Mouse (Mus musculus): ENCODE data around the gene Trim2. TPM values are rescaled to one million over a fixed set of nuclear protein-coding genes. Genes with fewer than 3 reads are reported as not detected.
A peak's percentile ranks its signal among the peaks of the same experiment; 100 is the strongest.

Trim2 gene
- polyA plus RNA-seq, 1 experiment from 2014 or later = 13.5 TPM

DNA sequence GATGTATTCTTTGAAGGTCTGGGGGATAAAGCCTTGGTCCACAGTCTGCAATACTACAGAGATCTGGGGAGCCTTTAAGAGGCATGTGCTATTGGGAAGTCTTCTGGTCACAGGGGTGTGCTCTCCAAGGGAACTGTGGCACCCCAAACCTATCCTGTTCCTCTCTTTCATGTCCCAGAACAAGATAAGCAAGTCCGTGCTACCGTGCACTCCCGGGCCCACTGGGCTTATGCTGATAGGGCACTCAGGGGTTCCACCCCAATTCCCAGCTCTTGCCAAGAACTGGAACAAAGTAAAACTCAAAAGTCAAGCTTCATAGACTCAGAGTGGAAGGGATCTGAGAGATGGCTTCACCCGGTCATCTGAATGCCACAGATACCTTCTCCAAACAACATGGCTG, 72.1 kb downstream of the Trim2 start:
- Histone ChIP-seq H3K9me3 (replicated peaks) (no peaks in the 10 kb centered on the region), H3K36me3 (no peaks in the 10 kb centered on the region), H3K27me3 (ENCODE audit: low read depth, poor library complexity, severe bottlenecking) (no peaks in the 10 kb centered on the region), H3K4me1 (peaks cover 15% of the 10 kb centered on the region), H3K27ac (no peak overlapping the region), H3K4me3 (no peak overlapping the region)
- DNase-seq (ENCODE audit: low spot score) = no peak
- WGBS = 87% methylated on average over 4 of the region's 4 CpGs

DNA sequence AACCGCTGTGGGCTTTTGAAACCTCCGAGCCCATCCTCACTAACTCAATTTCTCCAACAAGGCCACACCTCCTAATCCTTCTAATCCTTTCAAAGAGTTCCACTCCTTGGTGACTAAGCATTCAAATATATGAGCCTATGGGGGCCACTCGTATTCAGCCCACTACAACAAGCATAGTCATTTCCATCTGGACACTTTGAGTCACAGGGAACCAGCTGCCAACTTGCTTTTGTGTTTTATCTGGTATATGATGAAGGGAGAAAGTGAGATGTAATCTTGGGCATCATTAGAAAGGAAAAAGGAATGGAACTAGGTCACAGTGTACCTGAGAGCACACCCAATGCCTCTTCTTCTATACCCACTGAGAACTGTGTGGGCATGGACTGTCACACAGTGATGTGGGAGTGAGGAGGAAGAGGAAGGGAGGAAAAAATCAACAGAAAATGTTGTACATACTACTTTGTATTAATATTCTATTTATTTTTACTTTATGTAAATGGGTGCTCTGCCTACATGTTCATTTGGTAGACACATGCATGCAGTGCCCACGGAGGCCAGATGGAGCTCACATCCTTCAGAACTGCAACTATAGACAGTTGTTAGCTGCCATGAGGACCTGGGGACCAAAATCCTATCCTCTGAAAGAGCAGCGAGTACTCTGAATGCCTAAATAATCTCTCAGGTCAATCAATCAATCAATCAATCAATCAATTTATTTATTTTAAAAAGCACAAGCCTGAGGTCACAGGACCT, 72.8 kb downstream of the Trim2 start:
- DNase-seq (ENCODE audit: low spot score) = no peak
- Histone ChIP-seq H3K27ac (no peak overlapping the region), H3K36me3 (no peaks in the 10 kb centered on the region), H3K4me1 (peaks cover 20% of the 10 kb centered on the region), H3K4me3 (no peak overlapping the region), H3K27me3 (ENCODE audit: low read depth, poor library complexity, severe bottlenecking) (no peaks in the 10 kb centered on the region), H3K9me3 (replicated peaks) (no peaks in the 10 kb centered on the region)
- 91% methylated on average over 5 of the region's 5 CpGs for WGBS

DNA sequence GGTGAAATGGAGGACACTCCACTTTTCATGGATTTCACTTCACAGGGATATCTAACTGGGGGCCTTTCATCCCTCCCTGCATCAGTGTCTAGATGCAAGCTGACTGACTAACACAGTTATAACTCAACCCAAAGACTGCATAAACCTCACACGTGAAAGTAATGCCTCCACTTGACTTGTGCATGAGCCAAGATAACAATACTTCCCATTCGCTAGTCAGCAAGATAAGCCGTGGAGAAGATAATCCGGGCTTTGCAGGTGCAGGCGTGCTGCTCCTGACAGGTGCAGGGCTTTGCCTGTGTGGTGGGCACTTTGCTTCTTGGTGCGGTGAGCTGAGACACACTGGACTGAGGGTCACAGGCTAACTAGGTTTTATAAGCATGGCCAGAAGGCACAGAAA, 74.4 kb downstream of the Trim2 start:
- Histone ChIP-seq H3K36me3 (no peaks in the 10 kb centered on the region), H3K27me3 (ENCODE audit: low read depth, poor library complexity, severe bottlenecking) (no peaks in the 10 kb centered on the region), H3K4me1 (peaks cover 26% of the 10 kb centered on the region), H3K9me3 (replicated peaks) (no peaks in the 10 kb centered on the region), H3K4me3 (no peak overlapping the region), H3K27ac (no peak overlapping the region)
- DNase-seq (ENCODE audit: low spot score) = no peak
- 89% methylated on average over 6 of the region's 6 CpGs for WGBS

DNA sequence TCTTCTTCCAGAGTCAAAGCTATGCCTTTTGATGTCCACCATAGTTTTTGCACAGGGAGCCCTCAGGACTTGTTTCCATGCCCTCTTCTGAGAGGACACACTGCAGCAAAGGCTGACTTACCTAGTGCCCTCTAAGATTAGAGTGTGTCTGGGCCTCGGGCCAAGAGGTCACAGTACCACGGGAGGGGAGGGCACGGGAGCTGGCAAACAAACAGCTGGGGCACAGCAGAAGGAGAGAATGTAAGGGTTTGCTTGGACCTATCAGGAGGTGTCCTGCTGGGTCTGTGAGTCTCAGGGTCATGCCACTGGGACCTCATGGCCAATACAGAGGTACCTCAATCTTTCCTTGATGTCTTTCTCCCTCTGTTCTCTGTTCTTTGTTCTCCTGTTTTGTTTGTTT, 75.7 kb downstream of the Trim2 start:
- no peaks in the 10 kb centered on the region for H3K36me3 ChIP-seq
- H3K27me3 ChIP-seq (ENCODE audit: low read depth, poor library complexity, severe bottlenecking) = no peaks in the 10 kb centered on the region
- DNase-seq (ENCODE audit: low spot score) = no peak
- H3K4me1 ChIP-seq = peaks cover 26% of the 10 kb centered on the region
- H3K4me3 ChIP-seq = no peak overlapping the region
- H3K27ac ChIP-seq = no peak overlapping the region
- WGBS = 19% methylated on average over 3 of the region's 3 CpGs
- H3K9me3 ChIP-seq (replicated peaks) = no peaks in the 10 kb centered on the region

DNA sequence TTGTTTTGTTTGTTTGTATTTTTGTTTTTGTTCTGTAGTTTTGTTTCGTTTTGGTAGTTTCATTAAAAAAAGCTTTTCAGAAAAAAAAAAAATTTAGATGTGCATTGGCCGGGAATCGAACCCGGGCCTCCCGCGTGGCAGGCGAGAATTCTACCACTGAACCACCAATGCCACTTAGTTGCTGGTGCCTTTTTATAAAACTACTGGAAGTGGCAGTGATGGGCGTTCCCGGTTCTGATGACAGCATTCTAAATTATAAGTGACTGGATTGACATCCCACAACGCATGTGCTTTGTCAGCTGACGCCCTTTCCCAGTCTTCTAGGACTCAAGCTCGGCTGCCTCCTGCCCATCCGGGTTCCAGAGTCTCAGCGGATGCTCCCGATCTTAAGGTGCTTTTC, 77.8 kb downstream of the Trim2 start:
- DNase-seq (ENCODE audit: low spot score) = peak; percentile 54
- no peaks in the 10 kb centered on the region for H3K36me3 ChIP-seq
- H3K4me3 ChIP-seq = peak overlapping the region; percentile 56
- H3K27me3 ChIP-seq (ENCODE audit: low read depth, poor library complexity, severe bottlenecking) = no peaks in the 10 kb centered on the region
- H3K27ac ChIP-seq = peak overlapping the region; percentile 84
- 9% methylated on average over 15 of the region's 15 CpGs for WGBS
- H3K4me1 ChIP-seq = peaks cover 23% of the 10 kb centered on the region
- H3K9me3 ChIP-seq (replicated peaks) = no peaks in the 10 kb centered on the region

DNA sequence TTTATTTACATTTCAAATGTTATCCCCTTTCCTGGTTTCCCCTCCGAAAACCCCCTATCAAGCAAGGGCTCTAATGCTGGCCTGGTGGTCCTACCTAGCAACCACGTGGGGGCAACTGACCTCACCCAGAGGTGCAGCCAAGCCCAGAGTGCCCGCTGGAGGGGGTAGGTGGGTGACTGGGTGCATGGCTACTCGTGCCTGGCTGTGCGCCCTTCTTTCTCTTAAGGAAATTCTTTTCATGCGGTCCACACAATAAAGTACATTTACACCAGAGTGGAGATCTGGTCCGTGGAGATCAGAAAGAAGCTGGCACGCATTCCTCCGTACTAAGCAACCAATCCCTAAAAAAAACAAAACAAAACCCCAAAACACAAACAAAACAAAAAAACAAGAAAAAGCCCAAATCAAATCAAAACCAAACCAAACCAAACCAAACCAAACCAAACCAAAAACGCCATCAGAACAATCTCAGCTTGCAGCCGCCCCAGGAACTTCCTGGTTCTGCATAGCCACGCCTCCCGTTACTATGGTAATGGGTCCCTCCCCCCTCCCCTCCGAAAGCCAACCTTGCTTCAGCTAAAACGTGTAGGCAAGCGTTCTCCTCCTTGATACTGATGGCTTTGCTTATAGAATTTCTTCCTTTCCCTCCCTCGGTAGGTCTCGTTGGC, 78.3 kb downstream of the Trim2 start:
- H3K27ac ChIP-seq = peak overlapping the region; percentile 84
- H3K4me3 ChIP-seq = peak overlapping the region; percentile 56
- no peaks in the 10 kb centered on the region for H3K9me3 ChIP-seq (replicated peaks)
- no peaks in the 10 kb centered on the region for H3K36me3 ChIP-seq
- peaks cover 23% of the 10 kb centered on the region for H3K4me1 ChIP-seq
- H3K27me3 ChIP-seq (ENCODE audit: low read depth, poor library complexity, severe bottlenecking) = no peaks in the 10 kb centered on the region
- peak; percentile 89 for DNase-seq (ENCODE audit: low spot score)
- under 1% methylated on average over 18 of the region's 18 CpGs for WGBS

DNA sequence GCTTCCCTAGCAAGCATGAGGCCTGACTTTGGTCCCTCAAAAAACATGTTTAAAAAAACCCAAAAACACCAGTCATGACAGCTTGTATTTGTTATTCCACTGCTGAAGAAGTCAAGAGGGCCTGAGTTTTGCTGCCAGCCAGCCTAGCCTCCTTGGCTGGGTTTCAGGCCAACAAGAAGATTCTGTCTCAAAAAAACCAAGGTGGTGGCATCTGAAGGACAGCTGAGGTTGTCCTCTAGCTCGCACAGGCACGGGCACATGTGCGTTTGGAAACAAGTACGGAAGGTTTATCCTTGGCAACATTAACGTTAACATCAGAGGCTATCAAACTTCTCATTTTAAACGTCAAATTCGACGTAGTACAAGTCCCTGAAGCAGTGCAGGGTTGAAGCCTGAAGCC, 79.0 kb downstream of the Trim2 start:
- WGBS = 42% methylated on average over 8 of the region's 8 CpGs
- no peak for DNase-seq (ENCODE audit: low spot score)
- no peaks in the 10 kb centered on the region for H3K36me3 ChIP-seq
- peak overlapping the region; percentile 56; the same call in 1 of the 2 replicates for H3K4me3 ChIP-seq
- no peaks in the 10 kb centered on the region for H3K27me3 ChIP-seq (ENCODE audit: low read depth, poor library complexity, severe bottlenecking)
- no peaks in the 10 kb centered on the region for H3K9me3 ChIP-seq (replicated peaks)
- H3K27ac ChIP-seq = peak overlapping the region; percentile 84; the same call in 1 of the 2 replicates
- H3K4me1 ChIP-seq = peaks cover 23% of the 10 kb centered on the region

DNA sequence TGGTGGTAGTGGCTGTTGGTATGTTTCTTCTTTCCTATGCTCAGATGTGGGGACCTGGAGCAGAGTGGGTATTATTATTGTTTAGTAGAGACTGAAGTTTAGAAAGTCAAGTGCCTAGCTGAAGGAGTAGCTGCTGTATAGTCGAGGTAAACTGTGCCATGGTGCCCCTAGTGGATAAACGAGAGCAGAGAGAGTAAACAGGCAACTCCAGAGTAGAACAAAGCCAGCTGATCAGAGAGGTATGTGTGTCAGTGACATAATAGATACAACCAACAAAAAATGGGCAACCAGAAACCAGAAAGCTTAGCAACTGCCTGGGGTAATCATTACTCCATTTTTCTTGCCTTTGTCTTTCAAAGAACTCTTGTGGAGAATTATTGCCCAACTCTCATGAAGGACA, 81.7 kb downstream of the Trim2 start:
- Histone ChIP-seq H3K9me3 (replicated peaks) (no peaks in the 10 kb centered on the region), H3K4me3 (no peak overlapping the region), H3K36me3 (no peaks in the 10 kb centered on the region), H3K27ac (no peak overlapping the region), H3K4me1 (peaks cover 24% of the 10 kb centered on the region), H3K27me3 (ENCODE audit: low read depth, poor library complexity, severe bottlenecking) (no peaks in the 10 kb centered on the region)
- 13% methylated on average over 2 of the region's 2 CpGs for WGBS
- no peak for DNase-seq (ENCODE audit: low spot score)

DNA sequence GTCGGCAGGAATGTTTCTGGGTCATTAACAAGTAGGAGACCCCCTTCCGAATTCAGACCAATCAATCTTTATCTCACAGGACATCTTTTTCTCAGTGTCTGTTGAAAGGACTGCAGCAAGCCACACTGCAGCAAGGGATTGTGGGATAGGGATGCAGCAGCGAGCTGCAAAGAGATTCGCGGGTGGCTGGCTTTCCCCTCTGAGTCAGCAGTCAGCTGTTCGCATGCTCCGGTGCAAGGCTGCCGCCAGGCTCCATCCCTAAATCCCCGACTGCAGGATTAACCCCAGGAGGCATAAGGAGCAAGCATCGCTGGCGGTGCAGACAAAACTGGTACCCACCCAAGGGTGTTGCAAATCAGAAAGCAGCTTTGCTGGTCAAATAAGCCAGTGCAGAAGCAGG, 85.9 kb downstream of the Trim2 start:
- Histone ChIP-seq H3K4me1 (peaks cover 29% of the 10 kb centered on the region), H3K27ac (peak overlapping the region; percentile 80), H3K27me3 (ENCODE audit: low read depth, poor library complexity, severe bottlenecking) (peaks cover 8% of the 10 kb centered on the region; the same call in 1 of the 2 replicates), H3K4me3 (peak overlapping the region; percentile 64), H3K36me3 (no peaks in the 10 kb centered on the region), H3K9me3 (replicated peaks) (no peaks in the 10 kb centered on the region)
- WGBS = under 1% methylated on average over 11 of the region's 11 CpGs
- peak; percentile 65 for DNase-seq (ENCODE audit: low spot score)

DNA sequence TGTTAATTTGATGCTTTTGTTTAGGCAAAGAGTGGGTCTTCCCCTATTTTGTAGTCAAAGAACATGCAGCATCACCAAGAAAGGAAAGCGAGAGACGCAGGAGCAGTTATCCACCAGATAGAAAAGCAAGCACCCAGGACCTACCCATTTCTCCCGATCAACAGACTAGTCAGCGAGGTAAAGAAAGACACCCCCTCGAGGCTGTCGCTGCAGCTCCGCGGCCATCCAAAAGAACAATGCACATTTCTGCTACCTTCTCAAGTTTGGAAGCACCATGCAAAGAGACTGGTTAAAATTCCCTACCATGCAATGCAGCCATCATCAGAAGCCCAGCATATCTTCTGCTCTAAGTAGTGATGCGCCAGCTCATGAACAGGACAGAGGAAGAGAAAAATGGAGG, 86.4 kb downstream of the Trim2 start:
- Histone ChIP-seq H3K36me3 (no peaks in the 10 kb centered on the region), H3K4me1 (peaks cover 29% of the 10 kb centered on the region), H3K4me3 (peak overlapping the region; percentile 64), H3K27ac (peak overlapping the region; percentile 80), H3K9me3 (replicated peaks) (no peaks in the 10 kb centered on the region), H3K27me3 (ENCODE audit: low read depth, poor library complexity, severe bottlenecking) (peaks cover 8% of the 10 kb centered on the region; the same call in 1 of the 2 replicates)
- peak; percentile 50 for DNase-seq (ENCODE audit: low spot score)
- WGBS = 1% methylated on average over 9 of the region's 9 CpGs

DNA sequence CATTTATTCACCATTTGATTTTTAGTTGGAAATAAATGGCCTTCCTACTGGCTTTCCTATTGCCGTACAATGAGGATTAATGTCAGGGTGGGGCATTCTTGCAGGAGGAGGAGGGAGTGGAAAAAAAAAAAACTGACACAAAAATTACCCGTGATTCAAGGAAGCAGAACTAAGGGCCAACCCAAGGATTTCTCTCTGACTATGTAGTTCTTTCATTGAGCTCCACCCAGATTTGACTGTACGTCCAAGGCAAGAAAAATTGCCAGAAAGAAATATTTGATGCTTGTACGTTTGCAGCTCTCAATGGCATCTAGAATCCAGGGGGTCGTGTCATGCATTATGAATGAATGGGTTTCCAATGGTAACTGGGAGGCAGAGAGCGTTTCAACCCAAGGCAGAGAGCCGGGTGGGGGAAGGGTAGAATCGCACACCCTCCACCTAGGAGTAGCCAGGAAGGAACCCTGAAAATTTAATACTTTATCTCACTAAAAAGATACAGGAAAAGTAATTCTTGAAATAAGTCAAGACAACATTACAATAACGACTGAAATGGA, 86.9 kb downstream of the Trim2 start:
- Histone ChIP-seq H3K4me3 (peak overlapping the region; percentile 64), H3K27ac (peak overlapping the region; percentile 80), H3K36me3 (no peaks in the 10 kb centered on the region), H3K4me1 (peaks cover 29% of the 10 kb centered on the region), H3K9me3 (replicated peaks) (no peaks in the 10 kb centered on the region), H3K27me3 (ENCODE audit: low read depth, poor library complexity, severe bottlenecking) (peaks cover 8% of the 10 kb centered on the region; the same call in 1 of the 2 replicates)
- no peak for DNase-seq (ENCODE audit: low spot score)
- WGBS = 15% methylated on average over 9 of the region's 9 CpGs

DNA sequence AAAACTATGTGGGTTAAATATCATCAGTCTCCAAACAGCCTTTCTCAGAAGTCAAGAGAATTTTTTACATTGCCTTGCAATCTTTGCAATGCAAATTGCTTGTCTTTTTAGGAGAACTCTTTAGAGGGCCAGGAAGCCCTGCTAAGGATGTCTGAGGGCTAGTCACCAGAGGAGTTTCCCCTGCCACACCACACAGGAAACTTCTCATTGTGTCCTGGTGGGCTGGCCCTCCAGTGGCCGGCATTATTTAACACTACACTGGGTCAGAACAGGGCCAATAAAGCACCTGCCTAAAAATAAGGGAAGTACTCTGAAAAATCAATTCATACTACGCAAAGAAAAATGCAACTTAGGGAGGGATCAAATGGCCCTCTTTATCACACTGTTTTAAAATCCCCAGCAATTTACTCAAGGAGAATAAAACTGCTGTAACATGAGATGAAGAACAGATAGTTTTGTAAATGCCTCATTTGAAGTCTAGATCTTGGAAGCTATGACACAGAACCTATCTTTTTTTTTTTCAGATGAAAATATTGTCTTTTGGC, 87.4 kb downstream of the Trim2 start:
- Histone ChIP-seq H3K9me3 (replicated peaks) (no peaks in the 10 kb centered on the region), H3K4me3 (no peak overlapping the region; the same call in 1 of the 2 replicates), H3K4me1 (peaks cover 29% of the 10 kb centered on the region), H3K36me3 (no peaks in the 10 kb centered on the region), H3K27me3 (ENCODE audit: low read depth, poor library complexity, severe bottlenecking) (peaks cover 8% of the 10 kb centered on the region; the same call in 1 of the 2 replicates), H3K27ac (no peak overlapping the region)
- no peak for DNase-seq (ENCODE audit: low spot score)
- 33% methylated on average over 2 of the region's 2 CpGs for WGBS

DNA sequence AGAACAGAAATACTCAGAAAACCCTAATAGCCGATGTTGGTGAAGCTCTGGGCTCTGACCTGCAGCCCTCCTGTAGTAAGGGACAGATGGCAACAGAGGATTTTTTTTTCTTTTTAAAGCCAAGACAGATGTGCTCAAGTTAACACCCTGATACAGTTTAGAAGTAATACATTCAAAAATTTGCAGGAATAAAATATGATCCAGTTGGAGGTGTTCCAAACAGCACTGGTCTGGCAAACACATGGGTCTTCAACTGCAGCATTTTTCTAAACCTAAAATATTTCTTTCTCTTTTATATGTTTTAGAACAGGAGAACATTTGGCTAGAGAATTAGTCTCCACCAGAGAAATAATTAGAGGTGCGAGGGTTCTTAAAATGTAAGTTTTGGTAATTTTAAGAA, 88.2 kb downstream of the Trim2 start:
- 65% methylated on average over 2 of the region's 2 CpGs for WGBS
- Histone ChIP-seq H3K27ac (no peak overlapping the region), H3K9me3 (replicated peaks) (no peaks in the 10 kb centered on the region), H3K27me3 (ENCODE audit: low read depth, poor library complexity, severe bottlenecking) (peaks cover 8% of the 10 kb centered on the region; the same call in 1 of the 2 replicates), H3K4me1 (peaks cover 29% of the 10 kb centered on the region), H3K36me3 (no peaks in the 10 kb centered on the region), H3K4me3 (no peak overlapping the region)
- no peak for DNase-seq (ENCODE audit: low spot score)
